Mouse (Mus musculus): ENCODE results near the gene Ttll10.
A peak's percentile ranks its signal among the peaks of the same experiment; 100 is the strongest.

- TF ChIP-seq CTCF (IDR thresholded peaks at IDR 0.05; ENCODE audit: extremely low read depth, insufficient read depth, low read length) (peak; percentile 38; the same call in 1 of the 2 replicates), POLR2A (IDR thresholded peaks at IDR 0.05; ENCODE audit: extremely low read depth, insufficient read depth, low read length) (no peak)
These were observed 25.6 kb downstream of the Ttll10 start for GRCm38 (mm10) chr4:156033476-156034119.

Measured in cortical plate, adult 2 months (tissue).